Mouse (Mus musculus): ENCODE measurements around the gene Wnt11. TPM values are rescaled to one million over a fixed set of nuclear protein-coding genes. Genes with fewer than 3 reads are reported as not detected.

Gene Wnt11
- polyA plus RNA-seq, 1 experiment from 2014 or later, result 21.5 TPM

DNA sequence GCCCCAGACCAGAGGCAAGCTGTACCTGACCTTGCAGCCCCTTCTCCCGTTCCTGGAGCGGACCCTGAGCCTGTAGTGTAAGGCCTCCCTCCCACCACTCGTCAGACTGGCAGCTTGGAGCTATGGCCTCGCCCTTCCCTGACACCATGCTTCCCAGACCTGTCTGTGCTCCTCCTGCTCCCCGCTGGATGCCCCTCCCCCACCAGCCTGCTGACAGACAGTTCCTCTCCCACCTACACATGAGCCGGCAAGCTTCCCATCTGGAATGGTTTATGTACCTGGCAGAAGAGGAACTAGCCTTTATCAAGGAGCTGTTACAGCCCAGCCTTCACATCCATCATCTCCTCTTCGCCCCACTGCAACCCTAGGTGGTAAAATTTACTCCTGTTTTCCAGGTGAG, 6.0 kb upstream of the Wnt11 start:
- H3K9me3 ChIP-seq (ENCODE audit: low read depth, low read length), result no peaks in the 10 kb centered on the region
- 0 out of 2 replicates have a peak, but pooled peaks cover 5% of the 10 kb centered on the region for H3K4me1 ChIP-seq (ENCODE audit: insufficient read depth)
- no peak overlapping the region for H3K4me3 ChIP-seq (ENCODE audit: low read depth, low read length)
- no peak for TF ChIP-seq CTCF (IDR thresholded peaks at IDR 0.05; ENCODE audit: low read depth)
- peaks cover 11% of the 10 kb centered on the region; the same call in 1 of the 2 replicates for H3K27me3 ChIP-seq (ENCODE audit: insufficient read depth, low read length)
- no peaks in the 10 kb centered on the region for H3K36me3 ChIP-seq (ENCODE audit: insufficient read depth)
- ATAC-seq (ENCODE audit: insufficient read depth) (no peak), DNase-seq (no peak)
- no peak overlapping the region for H3K9ac ChIP-seq
- no peak overlapping the region for H3K4me2 ChIP-seq
- no peak overlapping the region for H3K27ac ChIP-seq (ENCODE audit: low read depth)
- 25% methylated on average over 7 of the region's 7 CpGs for WGBS

DNA sequence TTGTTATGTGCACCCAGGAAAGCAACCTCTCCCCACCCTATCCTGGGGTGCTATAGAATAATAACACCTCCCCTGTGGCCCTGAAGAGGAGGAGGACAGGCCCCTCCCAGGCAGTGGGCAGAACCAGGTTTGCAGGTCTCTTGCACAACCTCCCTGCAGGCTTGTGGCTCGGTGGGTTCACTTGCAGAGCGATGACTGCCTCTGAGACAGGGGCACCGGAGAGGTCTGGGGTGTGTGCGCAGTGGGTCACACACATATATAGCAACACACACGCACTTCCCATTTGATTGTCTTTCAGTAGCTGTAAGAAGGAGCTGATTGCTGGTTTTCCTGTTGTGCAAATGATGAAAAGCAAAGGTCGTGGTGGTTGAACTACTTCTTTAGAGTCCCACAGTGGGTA, 3.6 kb upstream of the Wnt11 start:
- Histone ChIP-seq H3K9me3 (ENCODE audit: low read depth, low read length) (no peaks in the 10 kb centered on the region), H3K36me3 (ENCODE audit: insufficient read depth) (no peaks in the 10 kb centered on the region), H3K27ac (ENCODE audit: low read depth) (no peak overlapping the region), H3K9ac (no peak overlapping the region), H3K27me3 (ENCODE audit: insufficient read depth, low read length) (peaks cover 24% of the 10 kb centered on the region), H3K4me1 (ENCODE audit: insufficient read depth) (no peaks in the 10 kb centered on the region), H3K4me3 (ENCODE audit: low read depth, low read length) (no peak overlapping the region), H3K4me2 (no peak overlapping the region)
- WGBS, result 71% methylated on average over 6 of the region's 6 CpGs
- TF ChIP-seq CTCF (IDR thresholded peaks at IDR 0.05; ENCODE audit: low read depth), result no peak
- DNase-seq, result no peak
- ATAC-seq (ENCODE audit: insufficient read depth), result no peak

GRCm38 (mm10) chr7:98835519-98836441, 868 bp downstream of the Wnt11 start:
- Histone ChIP-seq H3K4me1 (ENCODE audit: insufficient read depth) (peaks cover 3% of the 10 kb centered on the region), H3K27ac (ENCODE audit: low read depth) (peak overlapping the region; percentile 30; the same call in 1 of the 2 replicates), H3K36me3 (ENCODE audit: insufficient read depth) (peaks cover 10% of the 10 kb centered on the region; the same call in 1 of the 2 replicates), H3K4me2 (peak overlapping the region; percentile 96), H3K27me3 (ENCODE audit: insufficient read depth, low read length) (peaks cover 42% of the 10 kb centered on the region), H3K9me3 (ENCODE audit: low read depth, low read length) (no peaks in the 10 kb centered on the region), H3K9ac (peak overlapping the region; percentile 72), H3K4me3 (ENCODE audit: low read depth, low read length) (peak overlapping the region; percentile 65)
- TF ChIP-seq CTCF (IDR thresholded peaks at IDR 0.05; ENCODE audit: low read depth), result no peak
- DNase-seq (peak; percentile 46), ATAC-seq (ENCODE audit: insufficient read depth) (no peak)
- WGBS, result under 1% methylated on average over 46 of the region's 46 CpGs

DNA sequence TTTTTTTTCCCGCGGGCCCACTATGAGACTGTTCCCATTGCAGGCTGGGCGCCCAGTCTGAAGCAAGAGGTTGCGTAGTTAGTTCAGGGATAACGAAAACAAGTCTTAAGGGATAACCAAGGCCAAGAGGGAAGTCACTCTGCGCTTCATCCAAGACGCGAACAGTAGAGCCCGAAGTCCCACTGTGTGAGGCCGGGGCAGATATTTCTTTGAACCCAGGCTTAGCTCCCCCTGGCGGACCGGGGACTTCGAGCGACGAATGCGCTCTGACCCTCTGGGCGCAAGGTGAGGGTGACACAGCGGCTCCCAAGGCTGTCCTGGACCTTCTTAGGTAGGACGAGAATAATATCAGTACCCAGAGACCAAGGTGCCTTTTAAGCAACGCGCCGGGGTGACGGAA, 1.7 kb downstream of the Wnt11 start:
- peaks cover 12% of the 10 kb centered on the region; the same call in 1 of the 2 replicates for H3K36me3 ChIP-seq (ENCODE audit: insufficient read depth)
- peak overlapping the region; percentile 65 for H3K4me3 ChIP-seq (ENCODE audit: low read depth, low read length)
- H3K4me2 ChIP-seq, result peak overlapping the region; percentile 96
- peak overlapping the region; percentile 32; the same call in 1 of the 2 replicates for H3K27ac ChIP-seq (ENCODE audit: low read depth)
- under 1% methylated on average over 23 of the region's 23 CpGs for WGBS
- H3K27me3 ChIP-seq (ENCODE audit: insufficient read depth, low read length), result peaks cover 47% of the 10 kb centered on the region
- peak; percentile 82 for TF ChIP-seq CTCF (IDR thresholded peaks at IDR 0.05; ENCODE audit: low read depth)
- H3K9ac ChIP-seq, result peak overlapping the region; percentile 72
- DNase-seq (peak; percentile 87), ATAC-seq (ENCODE audit: insufficient read depth) (no peak)
- peaks cover 5% of the 10 kb centered on the region for H3K4me1 ChIP-seq (ENCODE audit: insufficient read depth)
- H3K9me3 ChIP-seq (ENCODE audit: low read depth, low read length), result no peaks in the 10 kb centered on the region

DNA sequence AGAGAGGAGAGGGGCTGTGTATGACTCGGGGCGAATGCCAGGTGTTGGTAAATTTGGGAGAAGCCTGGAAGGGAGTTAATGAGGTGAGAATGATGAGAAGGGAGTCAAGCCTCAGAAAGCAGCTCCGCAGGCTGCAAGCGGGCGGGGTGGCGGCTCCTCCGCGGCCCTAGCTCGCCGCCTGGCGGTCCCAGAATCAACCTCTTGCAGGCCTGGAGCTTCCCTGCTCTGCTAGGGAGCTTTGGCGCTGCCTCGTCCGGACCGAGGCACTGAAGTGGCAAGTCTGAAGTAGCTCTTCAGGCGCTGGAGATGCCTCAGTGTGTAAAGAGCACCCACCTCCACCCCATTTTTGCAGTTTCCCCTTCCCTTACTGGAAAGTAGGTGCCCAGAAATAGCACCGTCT, 3.0 kb downstream of the Wnt11 start:
- H3K36me3 ChIP-seq (ENCODE audit: insufficient read depth), result peaks cover 12% of the 10 kb centered on the region; the same call in 1 of the 2 replicates
- H3K4me2 ChIP-seq, result peak overlapping the region; percentile 96
- H3K9me3 ChIP-seq (ENCODE audit: low read depth, low read length), result no peaks in the 10 kb centered on the region
- 0% methylated on average over 17 of the region's 17 CpGs for WGBS
- peaks cover 41% of the 10 kb centered on the region for H3K27me3 ChIP-seq (ENCODE audit: insufficient read depth, low read length)
- DNase-seq, result peak; percentile 97
- ATAC-seq (ENCODE audit: insufficient read depth), result peak; percentile 75
- peak overlapping the region; percentile 65 for H3K4me3 ChIP-seq (ENCODE audit: low read depth, low read length)
- peak; percentile 92 for TF ChIP-seq CTCF (IDR thresholded peaks at IDR 0.05; ENCODE audit: low read depth)
- H3K27ac ChIP-seq (ENCODE audit: low read depth), result no peak overlapping the region; the same call in 1 of the 2 replicates
- peaks cover 13% of the 10 kb centered on the region for H3K4me1 ChIP-seq (ENCODE audit: insufficient read depth)
- H3K9ac ChIP-seq, result peak overlapping the region; percentile 41

- TF ChIP-seq CTCF (IDR thresholded peaks at IDR 0.05; ENCODE audit: low read depth), result peak; percentile 53
- DNase-seq, result peak; percentile 88
- Histone ChIP-seq H3K4me1 (ENCODE audit: insufficient read depth) (peaks cover 13% of the 10 kb centered on the region), H3K9me3 (ENCODE audit: low read depth, low read length) (no peaks in the 10 kb centered on the region), H3K4me3 (ENCODE audit: low read depth, low read length) (peak overlapping the region; percentile 65), H3K9ac (peak overlapping the region; percentile 61), H3K4me2 (peak overlapping the region; percentile 96), H3K36me3 (ENCODE audit: insufficient read depth) (peaks cover 12% of the 10 kb centered on the region; the same call in 1 of the 2 replicates), H3K27ac (ENCODE audit: low read depth) (no peak overlapping the region), H3K27me3 (ENCODE audit: insufficient read depth, low read length) (peaks cover 36% of the 10 kb centered on the region)
- ATAC-seq (ENCODE audit: insufficient read depth), result peak; percentile 40
- under 1% methylated on average over 48 of the region's 48 CpGs for WGBS
Observed at GRCm38 (mm10) chr7:98838729-98839141, 3.8 kb downstream of the Wnt11 start.

GRCm38 (mm10) chr7:98839312-98839711, 4.4 kb downstream of the Wnt11 start:
- H3K4me2 ChIP-seq, result peak overlapping the region; percentile 96
- WGBS, result 7% methylated on average over 12 of the region's 12 CpGs
- no peak for ATAC-seq (ENCODE audit: insufficient read depth)
- H3K9me3 ChIP-seq (ENCODE audit: low read depth, low read length), result no peaks in the 10 kb centered on the region
- peak overlapping the region; percentile 61 for H3K9ac ChIP-seq
- H3K4me1 ChIP-seq (ENCODE audit: insufficient read depth), result peaks cover 13% of the 10 kb centered on the region
- no peak for DNase-seq
- H3K4me3 ChIP-seq (ENCODE audit: low read depth, low read length), result peak overlapping the region; percentile 65
- peaks cover 31% of the 10 kb centered on the region for H3K27me3 ChIP-seq (ENCODE audit: insufficient read depth, low read length)
- H3K27ac ChIP-seq (ENCODE audit: low read depth), result no peak overlapping the region
- peaks cover 12% of the 10 kb centered on the region; the same call in 1 of the 2 replicates for H3K36me3 ChIP-seq (ENCODE audit: insufficient read depth)
- no peak for TF ChIP-seq CTCF (IDR thresholded peaks at IDR 0.05; ENCODE audit: low read depth)
